Mouse (Mus musculus) naive thymus-derived CD4-positive, alpha-beta T cell, adult 2 months (primary cell): ENCODE results near the gene Dhx58.
"Not testable (repeated sequence)": the region's sequence is repeated elsewhere in the genome, so short reads cannot be mapped to it uniquely, and the experiment has no call there.

ENCODE experiments used
- DNase-seq: peaks from one replicate; pipeline ENCODE4 v3.0.0-alpha.2; 2011; ENCODE audit warnings: low read depth

Dhx58 gene

GRCm38 (mm10) chr11:100700710-100701109, 3.4 kb downstream of the Dhx58 start:
- DNase-seq = no peak

DNA sequence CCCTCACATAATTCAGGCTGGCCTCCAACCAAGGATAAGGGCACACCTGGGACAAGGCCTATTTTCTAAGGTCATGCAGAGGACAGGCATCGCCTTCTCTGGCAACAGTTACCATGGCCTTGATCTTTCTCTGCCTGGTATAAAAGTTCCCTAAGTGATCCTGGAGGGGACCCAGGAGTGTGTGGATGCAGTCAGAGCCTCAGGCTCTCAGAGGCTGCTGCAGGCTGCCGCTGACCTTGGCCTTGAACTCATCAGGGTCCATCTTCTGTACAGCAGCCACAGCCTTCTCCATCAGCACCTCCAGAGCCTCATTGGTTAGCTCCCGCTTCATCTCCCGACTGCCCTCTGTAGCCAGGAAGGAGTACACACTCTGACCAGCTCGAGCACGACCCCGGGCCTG, 6.2 kb downstream of the Dhx58 start:
- no peak for DNase-seq

GRCm38 (mm10) chr11:100694926-100695325, 9.1 kb downstream of the Dhx58 start:
- DNase-seq = peak; percentile 80

GRCm38 (mm10) chr11:100693154-100693553, 10.9 kb downstream of the Dhx58 start:
- DNase-seq = no peak

DNA sequence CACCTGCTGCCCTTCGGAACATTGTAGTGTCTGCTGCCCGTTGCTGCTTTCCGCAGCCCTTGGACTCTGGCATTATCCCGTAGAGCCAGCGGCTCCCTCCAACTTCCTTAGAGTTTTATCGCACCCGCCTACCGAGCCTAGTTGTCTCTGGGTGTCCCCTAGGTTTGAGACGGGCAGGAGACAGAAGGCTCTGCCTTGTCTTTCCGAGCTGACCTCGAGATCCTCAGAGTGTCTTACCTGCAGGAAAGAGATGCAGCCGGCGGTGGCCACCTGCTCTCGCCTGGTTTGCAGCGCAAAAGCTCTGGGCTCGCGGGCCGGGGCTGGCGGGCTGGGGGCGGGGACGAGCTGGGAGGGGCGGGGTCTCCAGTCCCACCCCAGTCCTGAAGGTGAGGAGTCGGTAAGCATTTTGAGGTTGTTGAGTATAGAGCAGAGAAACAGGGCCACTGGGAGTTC, 11.9 kb downstream of the Dhx58 start, which contains the start of gene Zfp385c:
Gene Zfp385c (minus strand): TSS at position 292 of the 453 bp plus-strand sequence.
- DNase-seq = peak; percentile 53

- DNase-seq = no peak
Measured at GRCm38 (mm10) chr11:100690389-100690788, 13.7 kb downstream of the Dhx58 start.

- DNase-seq = no peak
Measured at GRCm38 (mm10) chr11:100688443-100688842, 15.6 kb downstream of the Dhx58 start.

DNA sequence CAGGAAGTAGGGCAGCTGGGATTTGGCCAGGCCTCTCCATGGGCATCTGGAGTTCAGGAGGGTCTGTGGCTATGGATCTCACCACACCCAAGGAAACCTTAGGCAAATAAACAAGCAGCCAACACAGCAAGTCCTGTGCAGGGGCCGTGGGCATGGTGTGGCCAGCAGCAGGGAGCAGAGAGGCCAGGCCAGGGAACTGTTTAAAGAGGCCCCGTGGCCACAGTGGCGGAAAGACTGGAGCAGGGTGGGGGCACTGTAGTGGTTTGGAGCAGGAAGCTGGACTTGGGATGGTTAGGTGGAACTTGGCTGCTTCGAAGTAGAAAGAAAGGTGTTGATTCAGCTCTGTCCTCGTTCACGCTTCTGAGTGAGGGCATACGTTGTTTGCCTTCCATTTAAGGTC, 16.8 kb downstream of the Dhx58 start:
- no peak for DNase-seq

- no peak for DNase-seq
Measured at GRCm38 (mm10) chr11:100685371-100685770, 18.7 kb downstream of the Dhx58 start.

GRCm38 (mm10) chr11:100684084-100684483, 20.0 kb downstream of the Dhx58 start:
- no peak for DNase-seq

- DNase-seq = no peak
Measured at GRCm38 (mm10) chr11:100682526-100682925, 21.5 kb downstream of the Dhx58 start.

- DNase-seq = no peak
Measured at GRCm38 (mm10) chr11:100681826-100682225, 22.2 kb downstream of the Dhx58 start.

GRCm38 (mm10) chr11:100677810-100678209, 26.3 kb downstream of the Dhx58 start:
- DNase-seq = no peak

DNA sequence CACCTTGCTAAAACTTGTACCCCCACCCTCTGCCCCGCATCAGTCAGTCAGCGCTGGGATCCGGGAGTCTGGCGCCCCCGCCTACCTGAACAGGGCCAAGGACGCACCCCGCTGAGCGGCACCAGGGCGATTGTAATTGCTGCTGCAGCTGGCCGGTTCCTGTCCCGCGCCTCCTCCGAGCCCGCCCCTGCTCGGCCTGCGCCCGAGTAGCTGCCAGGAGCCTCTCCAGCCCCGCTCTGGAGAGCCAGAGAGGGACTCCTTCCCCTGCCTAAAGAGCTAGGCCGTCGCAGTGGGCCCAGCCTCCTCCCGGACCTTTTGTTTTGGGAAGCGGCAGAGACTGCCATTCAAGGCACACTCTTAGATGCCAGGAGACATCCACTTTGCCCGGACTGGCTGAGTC, 30.9 kb downstream of the Dhx58 start:
- DNase-seq = no peak

GRCm38 (mm10) chr11:100671956-100672355, 32.1 kb downstream of the Dhx58 start:
- no peak for DNase-seq

- DNase-seq = no peak
Measured at GRCm38 (mm10) chr11:100671049-100671448, 33.0 kb downstream of the Dhx58 start.

- DNase-seq = no peak
Measured at GRCm38 (mm10) chr11:100659806-100660205, 44.3 kb downstream of the Dhx58 start.

DNA sequence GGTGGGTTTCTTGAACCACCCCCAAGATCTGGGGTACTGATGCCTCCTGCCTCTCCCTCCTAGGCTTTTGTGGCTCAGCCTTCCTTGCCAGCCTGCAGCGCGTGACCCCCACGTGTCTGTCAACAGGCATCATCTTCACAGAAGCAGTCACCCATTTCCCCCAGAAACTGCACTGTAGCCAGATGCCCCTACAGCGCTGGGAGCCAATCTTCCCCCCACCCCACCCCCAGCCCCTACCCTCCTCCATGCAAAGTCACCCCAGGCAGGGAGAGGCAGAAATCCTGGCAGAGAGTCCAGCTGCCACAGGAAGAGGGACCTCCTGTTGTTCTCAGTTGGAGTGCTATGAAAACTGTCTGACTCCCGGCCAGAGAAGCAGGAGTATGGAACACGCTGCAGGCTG, 47.6 kb downstream of the Dhx58 start:
- no peak for DNase-seq

GRCm38 (mm10) chr11:100655589-100655988, 48.5 kb downstream of the Dhx58 start:
- not testable (repeated sequence) for DNase-seq

- DNase-seq = no peak
Measured at GRCm38 (mm10) chr11:100651748-100652147, 52.3 kb downstream of the Dhx58 start.

DNA sequence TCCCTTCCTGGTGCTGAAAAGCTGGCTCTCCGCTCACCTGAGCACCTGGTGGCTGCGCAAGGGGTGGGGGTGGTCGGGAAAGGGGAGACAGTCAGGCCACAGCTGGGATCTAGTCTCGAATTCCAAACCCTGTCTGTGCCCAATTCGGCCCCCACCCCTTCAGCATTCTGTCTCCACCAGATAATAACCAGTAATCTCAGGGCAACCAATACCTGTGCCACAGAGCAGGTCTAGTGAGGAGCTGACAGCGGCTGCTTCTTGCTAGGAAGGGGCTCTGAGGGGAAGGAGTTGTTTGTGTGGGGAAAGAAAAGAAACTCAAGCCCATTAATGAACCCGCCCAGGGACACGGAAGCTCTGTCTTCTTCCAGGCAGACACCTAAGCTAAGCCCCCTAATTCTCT, 52.9 kb downstream of the Dhx58 start:
- no peak for DNase-seq

GRCm38 (mm10) chr11:100648405-100648804, 55.7 kb downstream of the Dhx58 start:
- DNase-seq = no peak

GRCm38 (mm10) chr11:100646265-100646664, 57.8 kb downstream of the Dhx58 start:
- peak; percentile 68 for DNase-seq
